Mouse (Mus musculus): ENCODE data around the gene Dpf2. TPM values are rescaled to one million over a fixed set of nuclear protein-coding genes. Genes with fewer than 3 reads are reported as not detected.
A peak's percentile ranks its signal among the peaks of the same experiment; 100 is the strongest.

Gene Dpf2
- total RNA-seq, 2 experiments from 2014 or later = 101 TPM

GRCm38 (mm10) chr19:5937836-5938406, 25.1 kb upstream of the Dpf2 start:
- intact Hi-C loops (cut with DNase I) = no loop called here
- no peak for DNase-seq

GRCm38 (mm10) chr19:5937095-5937835, 24.5 kb upstream of the Dpf2 start:
- intact Hi-C loops (cut with DNase I) = no loop called here
- no peak for DNase-seq

GRCm38 (mm10) chr19:5935691-5936090, 22.9 kb upstream of the Dpf2 start:
- peak; percentile 52 to 60 for DNase-seq
- intact Hi-C loops (cut with DNase I) = no loop called here

GRCm38 (mm10) chr19:5935266-5935665, 22.5 kb upstream of the Dpf2 start:
- peak; percentile 70 to 76 for DNase-seq
- intact Hi-C loops (cut with DNase I) = no loop called here

GRCm38 (mm10) chr19:5929634-5930596, 17.1 kb upstream of the Dpf2 start:
- peak; percentile 74 to 77 for DNase-seq
- intact Hi-C loops (cut with DNase I) = no loop called here

GRCm38 (mm10) chr19:5928546-5928945, 15.7 kb upstream of the Dpf2 start:
- DNase-seq = no peak
- intact Hi-C loops (cut with DNase I) = no loop called here

GRCm38 (mm10) chr19:5928104-5928503, 15.3 kb upstream of the Dpf2 start:
- intact Hi-C loops (cut with DNase I) = no loop called here
- DNase-seq = no peak

- intact Hi-C loops (cut with DNase I) = no loop called here
Measured at GRCm38 (mm10) chr19:5927532-5927931, 14.7 kb upstream of the Dpf2 start.

GRCm38 (mm10) chr19:5927026-5927425, 14.2 kb upstream of the Dpf2 start:
- intact Hi-C loops (cut with DNase I) = no loop called here

More at GRCm38 (mm10) chr19:5927532-5927931, 14.7 kb upstream of the Dpf2 start:
- no peak for DNase-seq

GRCm38 (mm10) chr19:5925311-5925855, 12.6 kb upstream of the Dpf2 start:
- intact Hi-C loops (cut with DNase I) = no loop called here
- DNase-seq = no peak

More at GRCm38 (mm10) chr19:5927026-5927425, 14.2 kb upstream of the Dpf2 start:
- no peak for DNase-seq

- DNase-seq = peak; percentile 97 to 98
- intact Hi-C loops (cut with DNase I) = loop anchor here (1.0 to 5.0 kb wide), 2 partner anchors 32 to 93 kb away; partner anchors contain the start of gene Capn1
Measured at GRCm38 (mm10) chr19:5924713-5925093, 11.9 kb upstream of the Dpf2 start, which contains the start of gene Cdc42ep2. Gene Cdc42ep2 (minus strand): TSS chr19:5924816.

GRCm38 (mm10) chr19:5923990-5924712, 11.3 kb upstream of the Dpf2 start:
- intact Hi-C loops (cut with DNase I) = loop anchor here (1.0 to 5.0 kb wide), 2 partner anchors 32 to 93 kb away; partner anchors contain the start of gene Capn1
- DNase-seq = peak; percentile 94 to 96

GRCm38 (mm10) chr19:5922963-5923362, 10.2 kb upstream of the Dpf2 start:
- intact Hi-C loops (cut with DNase I) = loop anchor here (5.0 kb wide), 1 partner anchor 94 kb away; the partner anchor contains the start of gene Capn1
- DNase-seq = no peak

GRCm38 (mm10) chr19:5922119-5922942, 9.5 kb upstream of the Dpf2 start:
- intact Hi-C loops (cut with DNase I) = loop anchor here (5.0 kb wide), 1 partner anchor 95 kb away; the partner anchor contains the start of gene Capn1
- DNase-seq = peak; percentile 53 to 61

GRCm38 (mm10) chr19:5921715-5922114, 8.9 kb upstream of the Dpf2 start:
- DNase-seq = peak; percentile 30 to 47
- intact Hi-C loops (cut with DNase I) = loop anchor here (5.0 kb wide), 1 partner anchor 96 kb away; the partner anchor contains the start of gene Capn1

- intact Hi-C loops (cut with DNase I) = no loop called here
Measured at GRCm38 (mm10) chr19:5912103-5913006, 455 bp downstream of the Dpf2 start.

GRCm38 (mm10) chr19:5911430-5912102, 1.2 kb downstream of the Dpf2 start:
- intact Hi-C loops (cut with DNase I) = loop anchor here (2.0 kb wide), 1 partner anchor 17 kb away; the partner anchor contains the start of gene Tigd3
- no peak for DNase-seq

More at GRCm38 (mm10) chr19:5912103-5913006, 455 bp downstream of the Dpf2 start:
- peak; percentile 99 to 100 for DNase-seq

Data from heart, postnatal 14 days (tissue).